In the genomic region with DNA sequence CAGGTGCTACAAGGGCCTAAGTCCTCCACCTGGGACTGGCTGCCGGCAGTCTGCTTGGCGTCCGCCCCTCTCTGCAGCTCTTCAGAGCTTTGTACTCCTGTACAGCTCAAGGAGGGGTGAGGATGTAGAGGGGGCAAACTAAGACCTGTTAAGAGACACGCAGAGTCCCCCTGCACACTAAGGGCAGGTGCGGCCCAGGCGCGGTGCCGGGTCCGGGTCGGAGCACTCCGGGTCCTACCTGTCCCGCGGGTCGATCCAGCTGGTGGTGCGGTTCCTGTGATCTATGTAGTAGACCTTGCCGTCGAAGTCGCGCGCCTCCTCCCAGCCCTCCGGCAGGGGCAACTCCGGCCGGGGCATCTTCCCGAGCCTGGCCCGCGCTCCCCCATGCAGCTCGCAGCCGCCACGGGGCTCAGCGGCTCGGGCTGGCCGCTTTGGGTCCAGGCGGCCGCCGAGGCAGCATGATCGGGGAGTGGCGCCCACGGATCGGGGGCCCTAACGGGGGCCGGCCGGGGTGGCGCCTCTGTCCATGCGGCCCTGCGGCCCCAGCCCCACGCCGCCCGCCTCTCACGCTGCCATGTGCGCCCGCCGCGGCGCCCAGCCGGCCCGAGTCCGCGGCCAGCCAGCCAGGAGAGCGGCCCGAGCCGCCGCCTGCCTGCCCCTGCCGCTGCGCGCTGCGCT, we compare ENCODE assay signal across 8 mouse cellular contexts. TPM values are rescaled to one million over a fixed set of nuclear protein-coding genes. Genes with fewer than 3 reads are reported as not detected.
DNase-seq lines count a peak whose midpoint lies in the region; ATAC-seq and TF ChIP-seq lines count a peak whose summit lies in the region.

No protein-coding gene starts in this region.

- H3K79me2 ChIP-seq in heart, adult 2 months (replicated peaks; ENCODE audit: control insufficient read depth, insufficient read depth, low read length): no peaks in the 10 kb centered on the region

- H3K36me3 ChIP-seq in heart, adult 2 months (ENCODE audit: control insufficient read depth, insufficient read depth, low read length): no peaks in the 10 kb centered on the region
- H3K36me3 ChIP-seq in embryonic facial prominence, embryonic 15.5 days: no peaks in the 10 kb centered on the region
- H3K36me3 ChIP-seq in intestine, embryonic 16.5 days (ENCODE audit: control insufficient read depth, insufficient read depth, low read length): no peaks in the 10 kb centered on the region
- H3K36me3 ChIP-seq in midbrain, embryonic 11.5 days (ENCODE audit: control insufficient read depth, insufficient read depth, low read length): no peaks in the 10 kb centered on the region

- peak; percentile 24 to 31 for DNase-seq in heart, adult 2 months
- no peak for DNase-seq in heart, postnatal 25 days (ENCODE audit: low spot score)
- peak; percentile 56 for DNase-seq in MN1 (ENCODE audit: low spot score)
- DNase-seq in midbrain, embryonic 11.5 days (ENCODE audit: low spot score, missing footprints): peak; percentile 94
- no peak for DNase-seq in spleen, postnatal 14 days (ENCODE audit: low spot score in 2 of 2)

- WGBS in heart, adult 2 months: 2% methylated on average over 46 of the region's 66 CpGs
- WGBS in embryonic facial prominence, embryonic 15.5 days: under 1% methylated on average over 36 of the region's 66 CpGs
- WGBS in intestine, embryonic 16.5 days: under 1% methylated on average over 65 of the region's 66 CpGs
- under 1% methylated on average over 40 of the region's 66 CpGs for WGBS in midbrain, embryonic 11.5 days

- peak overlapping the region; percentile 35; the same call in 1 of the 2 replicates for H3K9ac ChIP-seq in heart, adult 2 months (ENCODE audit: low read depth, low read length)
- H3K9ac ChIP-seq in embryonic facial prominence, embryonic 15.5 days: peak overlapping the region; percentile 51
- H3K9ac ChIP-seq in intestine, embryonic 16.5 days (ENCODE audit: low read depth, low read length): peak overlapping the region; percentile 80
- H3K9ac ChIP-seq in midbrain, embryonic 11.5 days (ENCODE audit: low read length): peak overlapping the region; percentile 89

- H3K9me3 ChIP-seq in embryonic facial prominence, embryonic 15.5 days (replicated peaks): no peaks in the 10 kb centered on the region
- no peaks in the 10 kb centered on the region for H3K9me3 ChIP-seq in intestine, embryonic 16.5 days (ENCODE audit: control insufficient read depth, low read length)
- no peaks in the 10 kb centered on the region for H3K9me3 ChIP-seq in midbrain, embryonic 11.5 days (ENCODE audit: control insufficient read depth, low read length)

- TF ChIP-seq POLR2A in heart, adult 2 months (IDR thresholded peaks at IDR 0.05; ENCODE audit: insufficient read depth, low read depth, low read length): no peak

- H3K4me3 ChIP-seq in heart, adult 2 months: peak overlapping the region; percentile 37; the same call in 1 of the 2 replicates
- peak overlapping the region; percentile 74 for H3K4me3 ChIP-seq in embryonic facial prominence, embryonic 15.5 days (replicated peaks)
- peak overlapping the region; percentile 74 for H3K4me3 ChIP-seq in intestine, embryonic 16.5 days (ENCODE audit: low read length)
- peak overlapping the region; percentile 86 for H3K4me3 ChIP-seq in midbrain, embryonic 11.5 days (ENCODE audit: low read depth, low read length)

- H3K4me1 ChIP-seq in heart, adult 2 months (ENCODE audit: control insufficient read depth, insufficient read depth, low read length): no peaks in the 10 kb centered on the region
- peaks cover 26% of the 10 kb centered on the region for H3K4me1 ChIP-seq in embryonic facial prominence, embryonic 15.5 days
- peaks cover 2% of the 10 kb centered on the region; the same call in 1 of the 2 replicates for H3K4me1 ChIP-seq in intestine, embryonic 16.5 days (ENCODE audit: control insufficient read depth, insufficient read depth, low read length)
- H3K4me1 ChIP-seq in midbrain, embryonic 11.5 days (ENCODE audit: control insufficient read depth, insufficient read depth, low read length): peaks cover 26% of the 10 kb centered on the region

- H3K27me3 ChIP-seq in heart, adult 2 months (ENCODE audit: control insufficient read depth, insufficient read depth, low read length): peaks cover 12% of the 10 kb centered on the region
- peaks cover 15% of the 10 kb centered on the region for H3K27me3 ChIP-seq in embryonic facial prominence, embryonic 15.5 days
- H3K27me3 ChIP-seq in intestine, embryonic 16.5 days (replicated peaks; ENCODE audit: control insufficient read depth, insufficient read depth, low read length): no peaks in the 10 kb centered on the region
- H3K27me3 ChIP-seq in midbrain, embryonic 11.5 days (ENCODE audit: control insufficient read depth, insufficient read depth, low read length): peaks cover 8% of the 10 kb centered on the region

- TF ChIP-seq EP300 in heart, adult 2 months (IDR thresholded peaks at IDR 0.05; ENCODE audit: insufficient read depth, low read depth, low read length): no peak

- intact Hi-C loops in heart, adult 2 months (cut with DNase I): no loop called here
- intact Hi-C loops in heart, postnatal 25 days (cut with DNase I): no loop called here

- H3K4me2 ChIP-seq in embryonic facial prominence, embryonic 15.5 days (replicated peaks): peak overlapping the region; percentile 86
- peak overlapping the region; percentile 79 for H3K4me2 ChIP-seq in intestine, embryonic 16.5 days (ENCODE audit: low read depth, low read length)
- H3K4me2 ChIP-seq in midbrain, embryonic 11.5 days: peak overlapping the region; percentile 65

- TF ChIP-seq CTCF in heart, adult 2 months (IDR thresholded peaks at IDR 0.05): no peak

- H3K27ac ChIP-seq in heart, adult 2 months: no peak overlapping the region
- H3K27ac ChIP-seq in embryonic facial prominence, embryonic 15.5 days (replicated peaks): peak overlapping the region; percentile 39
- H3K27ac ChIP-seq in intestine, embryonic 16.5 days (ENCODE audit: low read length): peak overlapping the region; percentile 73
- H3K27ac ChIP-seq in midbrain, embryonic 11.5 days (ENCODE audit: low read depth, low read length): no peak overlapping the region

- ATAC-seq in embryonic facial prominence, embryonic 15.5 days (ENCODE audit: insufficient number of reproducible peaks, low FRiP score, low TSS enrichment, low read depth): peak; percentile 35
- peak; percentile 66 for ATAC-seq in intestine, embryonic 16.5 days
- ATAC-seq in midbrain, embryonic 11.5 days (ENCODE audit: low FRiP score): peak; percentile 68
- no peak for ATAC-seq in megakaryocyte-erythroid progenitor cell, adult 5-6 weeks (replicated peaks; ENCODE audit: low FRiP score, low TSS enrichment, poor library complexity, severe bottlenecking)

RNA-seq across cellular contexts. Expression of a gene that starts 0.5 kb away (rescaled TPM):
- 1 to 10 TPM in 1 of 2 experiments, under 1 TPM in 1; 0.84 to 2.1 TPM for total RNA-seq in heart, adult 2 months (2021)
- 0.50 and 1.1 TPM in 2 replicates for polyA plus RNA-seq in heart, adult 2 months (2012; rRNA removed)
- total RNA-seq in heart, postnatal 25 days (2021): 1 to 10 TPM; 1.3 to 1.5 TPM
- 6.9 and 7.2 TPM in 2 replicates for polyA plus RNA-seq in embryonic facial prominence, embryonic 15.5 days (2015; fragmentation: Nextera tagmentation; extraction: Ambion mirVana)
- 8.5 and 9.0 TPM in 2 replicates for polyA plus RNA-seq in intestine, embryonic 16.5 days (2015; fragmentation: Nextera tagmentation; extraction: Ambion mirVana)
- polyA plus RNA-seq in midbrain, embryonic 11.5 days (2014; fragmentation: Nextera tagmentation; extraction: Ambion mirVana): 6.4 and 8.5 TPM in 2 replicates
- not detected in 2 replicates for total RNA-seq in megakaryocyte-erythroid progenitor cell, adult 5-6 weeks (2014; fragmentation: Nextera tagmentation)
- total RNA-seq in megakaryocyte-erythroid progenitor cell, adult 5-6 weeks (2017): not detected in 2 replicates

Comparison
In these comparisons a context has a peak if more than half of its experiments do, and no peak if none do; other contexts are left out.
1. DNase-seq: peak in heart, adult 2 months (2 of 2), MN1 (single experiment) and midbrain, embryonic 11.5 days (single experiment); none in heart, postnatal 25 days (single experiment) and spleen, postnatal 14 days (0 of 2).
2. H3K27ac ChIP-seq: peak in embryonic facial prominence, embryonic 15.5 days (single experiment) and intestine, embryonic 16.5 days (single experiment); none in heart, adult 2 months (single experiment) and midbrain, embryonic 11.5 days (single experiment).
3. H3K9ac ChIP-seq: peak in every context shown above with its lines; median percentile 89 in midbrain, embryonic 11.5 days; 80 in intestine, embryonic 16.5 days; 51 in embryonic facial prominence, embryonic 15.5 days; 35 in heart, adult 2 months.
4. Peak in every context shown above with its lines, with median percentiles within 50 percentile points of each other: H3K4me3 ChIP-seq and H3K4me2 ChIP-seq.